Mouse (Mus musculus): ENCODE data around the gene Tmem163. TPM values are rescaled to one million over a fixed set of nuclear protein-coding genes. Genes with fewer than 3 reads are reported as not detected.

The Tmem163 gene
- total and polyA plus RNA-seq, 3 experiments = 0.05 TPM; not detected in 2

DNA sequence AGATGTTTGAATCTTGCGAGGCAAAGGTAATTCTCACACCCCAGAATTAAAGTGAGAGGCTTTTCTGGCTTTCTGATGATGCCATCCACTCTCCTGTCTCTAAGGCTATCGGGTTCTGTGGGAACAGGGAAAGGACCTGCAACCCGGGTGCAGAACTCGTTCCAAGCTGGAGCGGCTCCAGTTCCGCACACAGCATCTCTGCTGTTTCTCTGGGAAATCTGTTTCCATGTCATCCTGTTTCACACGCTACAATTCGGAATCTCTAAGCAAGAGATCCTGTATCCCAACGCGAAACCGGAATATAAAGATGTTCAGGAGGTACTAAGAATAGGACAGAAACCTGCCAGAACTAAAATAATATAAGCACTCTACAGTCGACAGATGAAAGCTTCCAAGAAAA is 3.2 kb downstream of the Tmem163 start:
- Histone ChIP-seq H3K4me1 (ENCODE audit: insufficient read depth, low read depth, low read length) (no peaks in the 10 kb centered on the region), H3K4me3 (ENCODE audit: low read depth, low read length) (no peak overlapping the region)

DNA sequence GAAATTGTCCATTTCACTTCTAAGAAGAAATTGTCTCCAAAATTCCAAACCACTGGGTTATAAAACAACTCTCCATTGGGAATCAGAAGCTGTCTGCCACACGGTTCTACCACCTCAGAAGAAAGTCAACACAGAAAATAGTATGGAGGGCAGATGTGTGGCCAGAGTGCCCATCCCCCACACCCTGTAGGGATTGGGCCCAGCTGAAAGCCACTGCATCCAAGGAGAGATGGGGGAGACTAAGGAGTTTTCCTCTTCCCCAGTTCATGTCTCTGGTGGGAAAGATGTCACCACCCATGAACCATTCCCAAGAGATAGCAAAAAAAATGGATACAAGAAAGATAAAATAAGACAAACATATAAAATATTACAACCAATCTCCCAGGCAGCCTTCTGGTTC is 4.1 kb downstream of the Tmem163 start:
- ATAC-seq (ENCODE audit: extremely low read depth, insufficient number of reproducible peaks, low FRiP score, poor library complexity, severe bottlenecking) (no peak), DNase-seq (ENCODE audit: low spot score) (no peak)
- no peaks in the 10 kb centered on the region; the same call in 1 of the 2 replicates for H3K27me3 ChIP-seq (ENCODE audit: insufficient read depth, low read length)
- peaks cover 15% of the 10 kb centered on the region for H3K9me3 ChIP-seq (replicated peaks)
- H3K4me1 ChIP-seq (ENCODE audit: insufficient read depth, low read depth, low read length) = no peaks in the 10 kb centered on the region
- H3K4me3 ChIP-seq (ENCODE audit: low read depth, low read length) = no peak overlapping the region
- no peak for TF ChIP-seq CTCF (IDR thresholded peaks at IDR 0.05; ENCODE audit: low read depth, low read length)
- no peak for TF ChIP-seq TAL1 (conservative IDR thresholded peaks at IDR 0.05; ENCODE audit: low read depth, low read length)
- no peak for TF ChIP-seq GATA1 (IDR thresholded peaks at IDR 0.05; ENCODE audit: borderline replicate concordance, low read length)
- TF ChIP-seq POLR2AphosphoS5 (IDR thresholded peaks at IDR 0.05; ENCODE audit: insufficient replicate concordance, low read depth, low read length) = no peak
- TF ChIP-seq GATA2 (IDR thresholded peaks at IDR 0.05; ENCODE audit: borderline replicate concordance, low read depth, low read length) = no peak
- H3K36me3 ChIP-seq (replicated peaks) = no peaks in the 10 kb centered on the region

More for the DNA sequence above, 3.2 kb downstream of the Tmem163 start:
- Histone ChIP-seq H3K36me3 (replicated peaks) (no peaks in the 10 kb centered on the region), H3K27me3 (ENCODE audit: insufficient read depth, low read length) (no peaks in the 10 kb centered on the region; the same call in 1 of the 2 replicates), H3K9me3 (replicated peaks) (peaks cover 15% of the 10 kb centered on the region)
- DNase-seq (ENCODE audit: low spot score) (no peak), ATAC-seq (ENCODE audit: extremely low read depth, insufficient number of reproducible peaks, low FRiP score, poor library complexity, severe bottlenecking) (no peak)
- no peak for TF ChIP-seq POLR2AphosphoS5 (IDR thresholded peaks at IDR 0.05; ENCODE audit: insufficient replicate concordance, low read depth, low read length)

DNA sequence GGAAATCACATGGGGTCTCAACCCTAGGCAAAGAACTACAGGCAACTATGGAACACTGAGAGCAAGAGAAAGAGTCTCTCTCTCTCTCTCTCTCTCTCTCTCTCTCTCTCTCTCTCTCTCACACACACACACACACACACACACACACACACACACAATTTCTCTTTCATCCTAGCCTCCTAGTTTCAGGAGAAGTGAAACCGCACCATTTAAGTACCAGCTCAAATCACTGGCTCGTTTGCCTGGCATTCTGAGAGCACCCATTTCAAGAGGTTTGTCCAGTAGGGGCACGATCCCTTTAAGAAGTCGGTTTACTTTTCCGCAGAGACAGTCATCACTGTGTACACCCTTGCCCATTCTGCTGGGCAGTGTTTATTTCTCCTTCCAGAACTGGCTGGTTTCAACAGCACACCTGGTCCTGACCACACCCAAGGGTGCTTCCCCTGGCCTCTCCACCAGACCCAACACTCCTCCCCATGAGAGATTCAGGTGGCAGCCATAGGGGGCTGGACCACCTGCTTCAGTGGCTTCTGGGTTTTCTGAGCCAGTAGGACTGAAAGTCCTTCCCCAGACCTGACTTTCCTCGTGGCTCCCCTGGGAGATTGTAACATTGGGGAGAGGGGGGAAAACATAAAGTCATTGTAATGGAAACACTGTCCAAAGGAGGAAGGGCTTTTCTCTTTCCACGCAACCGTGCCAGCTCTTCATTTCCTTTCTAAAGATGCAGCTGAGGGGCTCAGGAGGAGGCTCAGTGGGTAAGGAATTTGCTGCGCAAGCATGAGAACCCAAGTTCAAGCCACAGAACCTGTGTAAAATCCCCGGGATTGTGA is 5.9 kb downstream of the Tmem163 start:
- no peaks in the 10 kb centered on the region; the same call in 1 of the 2 replicates for H3K27me3 ChIP-seq (ENCODE audit: insufficient read depth, low read length)
- DNase-seq (ENCODE audit: low spot score) (no peak), ATAC-seq (ENCODE audit: extremely low read depth, insufficient number of reproducible peaks, low FRiP score, poor library complexity, severe bottlenecking) (no peak)
- H3K4me1 ChIP-seq (ENCODE audit: insufficient read depth, low read depth, low read length) = no peaks in the 10 kb centered on the region
- no peaks in the 10 kb centered on the region for H3K36me3 ChIP-seq (replicated peaks)
- peaks cover 15% of the 10 kb centered on the region for H3K9me3 ChIP-seq (replicated peaks)
- H3K4me3 ChIP-seq (ENCODE audit: low read depth, low read length) = no peak overlapping the region
- TF ChIP-seq GATA1 (IDR thresholded peaks at IDR 0.05; ENCODE audit: borderline replicate concordance, low read length) (no peak), GATA2 (IDR thresholded peaks at IDR 0.05; ENCODE audit: borderline replicate concordance, low read depth, low read length) (no peak), CTCF (IDR thresholded peaks at IDR 0.05; ENCODE audit: low read depth, low read length) (no peak), TAL1 (conservative IDR thresholded peaks at IDR 0.05; ENCODE audit: low read depth, low read length) (no peak), POLR2AphosphoS5 (IDR thresholded peaks at IDR 0.05; ENCODE audit: insufficient replicate concordance, low read depth, low read length) (no peak)

DNA sequence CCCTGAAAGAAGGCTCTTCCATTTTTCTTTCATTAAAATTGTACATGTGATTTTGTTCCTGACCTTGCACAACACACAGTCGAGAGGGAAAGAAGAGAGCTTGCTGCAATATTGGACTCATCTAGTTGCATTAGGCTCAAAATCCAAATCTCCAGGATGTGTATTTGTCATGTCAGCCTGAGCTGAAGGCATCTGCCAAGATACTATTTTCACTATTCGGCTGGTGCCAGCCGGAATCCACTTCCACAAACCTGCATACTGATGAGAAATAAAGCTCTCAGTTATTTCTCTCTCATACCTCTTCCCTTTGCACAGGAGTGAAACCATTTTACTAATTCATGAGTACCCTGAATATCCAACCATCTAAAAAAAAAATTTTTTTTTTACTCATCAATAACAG is 11.2 kb downstream of the Tmem163 start:
- TF ChIP-seq GATA1 (IDR thresholded peaks at IDR 0.05; ENCODE audit: borderline replicate concordance, low read length) (no peak), CTCF (IDR thresholded peaks at IDR 0.05; ENCODE audit: low read depth, low read length) (no peak), POLR2AphosphoS5 (IDR thresholded peaks at IDR 0.05; ENCODE audit: insufficient replicate concordance, low read depth, low read length) (no peak), GATA2 (IDR thresholded peaks at IDR 0.05; ENCODE audit: borderline replicate concordance, low read depth, low read length) (no peak), TAL1 (conservative IDR thresholded peaks at IDR 0.05; ENCODE audit: low read depth, low read length) (no peak)
- Histone ChIP-seq H3K36me3 (replicated peaks) (no peaks in the 10 kb centered on the region), H3K9me3 (replicated peaks) (peaks cover 5% of the 10 kb centered on the region), H3K27me3 (ENCODE audit: insufficient read depth, low read length) (no peaks in the 10 kb centered on the region), H3K4me3 (ENCODE audit: low read depth, low read length) (no peak overlapping the region), H3K4me1 (ENCODE audit: insufficient read depth, low read depth, low read length) (no peaks in the 10 kb centered on the region)
- no peak for DNase-seq (ENCODE audit: low spot score)
- no peak for ATAC-seq (ENCODE audit: extremely low read depth, insufficient number of reproducible peaks, low FRiP score, poor library complexity, severe bottlenecking)

DNA sequence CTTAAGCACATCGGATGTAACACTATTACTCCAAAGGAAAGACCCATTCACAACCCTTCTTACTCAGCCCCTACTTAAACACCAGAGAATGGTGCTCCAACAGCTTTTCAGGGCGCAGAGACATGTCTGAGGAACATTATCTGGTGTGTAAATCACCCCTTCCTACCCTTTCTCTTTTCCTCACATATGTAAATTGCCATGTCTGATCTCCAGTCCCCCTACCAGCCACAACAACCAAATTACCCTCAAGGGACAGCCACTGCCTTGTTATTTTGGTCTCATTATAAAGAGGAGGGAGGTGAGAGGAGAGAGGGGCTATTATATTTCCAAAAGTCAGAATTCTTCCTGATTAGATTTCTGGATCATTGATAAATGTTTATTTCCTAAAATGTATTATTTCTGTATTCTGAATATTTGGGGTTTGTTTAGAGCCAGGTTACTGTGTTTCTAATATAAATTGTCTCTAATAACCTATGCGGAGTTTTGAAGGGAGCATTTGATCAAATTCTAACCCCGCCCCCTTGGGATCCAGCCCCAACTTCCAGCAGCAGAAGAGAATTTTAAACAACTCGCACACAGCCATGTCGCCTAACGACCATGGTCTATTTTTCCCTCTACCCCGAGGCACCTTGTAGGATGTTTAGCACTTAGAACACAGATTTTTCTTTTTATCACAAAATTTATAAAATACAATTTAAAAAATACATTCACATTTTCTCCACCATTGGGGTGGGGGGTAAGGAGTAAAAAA is 12.1 kb downstream of the Tmem163 start:
- TF ChIP-seq CTCF (IDR thresholded peaks at IDR 0.05; ENCODE audit: low read depth, low read length) = no peak
- no peak for TF ChIP-seq POLR2AphosphoS5 (IDR thresholded peaks at IDR 0.05; ENCODE audit: insufficient replicate concordance, low read depth, low read length)
- TF ChIP-seq TAL1 (conservative IDR thresholded peaks at IDR 0.05; ENCODE audit: low read depth, low read length) = no peak
- TF ChIP-seq GATA2 (IDR thresholded peaks at IDR 0.05; ENCODE audit: borderline replicate concordance, low read depth, low read length) = no peak
- TF ChIP-seq GATA1 (IDR thresholded peaks at IDR 0.05; ENCODE audit: borderline replicate concordance, low read length) = no peak
- H3K27me3 ChIP-seq (ENCODE audit: insufficient read depth, low read length) = no peaks in the 10 kb centered on the region
- H3K4me3 ChIP-seq (ENCODE audit: low read depth, low read length) = no peak overlapping the region
- H3K36me3 ChIP-seq (replicated peaks) = no peaks in the 10 kb centered on the region
- ATAC-seq (ENCODE audit: extremely low read depth, insufficient number of reproducible peaks, low FRiP score, poor library complexity, severe bottlenecking) = no peak
- no peak for DNase-seq (ENCODE audit: low spot score)
- H3K4me1 ChIP-seq (ENCODE audit: insufficient read depth, low read depth, low read length) = no peaks in the 10 kb centered on the region
- H3K9me3 ChIP-seq (replicated peaks) = peaks cover 5% of the 10 kb centered on the region

DNA sequence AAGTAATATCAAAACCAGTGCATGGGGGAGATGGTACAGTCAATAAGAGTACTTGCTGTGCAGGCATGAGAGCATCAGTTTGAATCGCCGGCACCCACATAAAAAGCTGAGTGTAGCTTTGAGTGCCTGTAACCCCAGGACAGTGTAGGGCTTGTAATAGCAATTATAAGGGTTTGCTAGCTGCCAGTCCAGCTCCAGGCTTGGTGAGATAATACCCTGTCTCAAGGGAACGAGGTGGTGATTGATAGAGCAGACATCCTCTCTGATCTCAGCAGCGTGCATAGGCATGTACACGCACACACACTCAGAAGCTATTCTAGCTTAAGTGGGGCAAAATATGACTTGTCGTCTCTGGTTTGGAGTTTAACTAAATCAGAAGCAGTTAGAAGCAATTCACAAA is 13.1 kb downstream of the Tmem163 start:
- Histone ChIP-seq H3K4me1 (ENCODE audit: insufficient read depth, low read depth, low read length) (no peaks in the 10 kb centered on the region), H3K27me3 (ENCODE audit: insufficient read depth, low read length) (no peaks in the 10 kb centered on the region), H3K36me3 (replicated peaks) (no peaks in the 10 kb centered on the region), H3K9me3 (replicated peaks) (peaks cover 5% of the 10 kb centered on the region), H3K4me3 (ENCODE audit: low read depth, low read length) (no peak overlapping the region)
- DNase-seq (ENCODE audit: low spot score) (no peak), ATAC-seq (ENCODE audit: extremely low read depth, insufficient number of reproducible peaks, low FRiP score, poor library complexity, severe bottlenecking) (no peak)
- TF ChIP-seq CTCF (IDR thresholded peaks at IDR 0.05; ENCODE audit: low read depth, low read length) (no peak), GATA2 (IDR thresholded peaks at IDR 0.05; ENCODE audit: borderline replicate concordance, low read depth, low read length) (no peak), GATA1 (IDR thresholded peaks at IDR 0.05; ENCODE audit: borderline replicate concordance, low read length) (no peak), POLR2AphosphoS5 (IDR thresholded peaks at IDR 0.05; ENCODE audit: insufficient replicate concordance, low read depth, low read length) (no peak), TAL1 (conservative IDR thresholded peaks at IDR 0.05; ENCODE audit: low read depth, low read length) (no peak)

All from G1E (cell line).